Mouse (Mus musculus) heart, postnatal 0 days (tissue): ENCODE data around the gene Pkd1l3. TPM values are rescaled to one million over a fixed set of nuclear protein-coding genes. Genes with fewer than 3 reads are reported as not detected.

Source experiments
- ATAC-seq: fragments of 200-750 bp; cut with Nextera tagmentation; 2 replicates; pipeline ENCODE4 v1.8.0; 2017; ENCODE audit warnings: low read depth, moderate number of reproducible peaks, moderate library complexity; ENCODE audit not compliant: insufficient read depth
- DNase-seq: peaks from one replicate; pipeline ENCODE4 v3.0.0-alpha.2; 2016; ENCODE audit warnings: low spot score
- H3K27ac ChIP-seq: fragments of 300-500 bp; sonication (generic); 2 replicates; pipeline ENCODE4 v1.5.1; 2014; ENCODE audit warnings: low read depth, mild to moderate bottlenecking
- H3K27me3 ChIP-seq: fragments of 300-500 bp; sonication (generic); 2 replicates; pipeline ENCODE4 v1.6.1; 2014; ENCODE audit warnings: low read length, mixed read lengths; ENCODE audit not compliant: control insufficient read depth, insufficient read depth
- H3K36me3 ChIP-seq: fragments of 300-500 bp; sonication (generic); replicated peaks from 2 replicates; pipeline ENCODE4 v1.6.1; 2014; ENCODE audit warnings: low read length, mixed read lengths; ENCODE audit not compliant: control insufficient read depth, insufficient read depth
- H3K4me1 ChIP-seq: fragments of 300-500 bp; sonication (generic); 2 replicates; pipeline ENCODE4 v1.6.1; 2014; ENCODE audit warnings: antibody characterized with exemption; ENCODE audit not compliant: control insufficient read depth, insufficient read depth
- H3K4me2 ChIP-seq: fragments of 300-500 bp; sonication (generic); 2 replicates; pipeline ENCODE4 v1.6.1; 2014; ENCODE audit warnings: low read depth, mild to moderate bottlenecking, low read length, moderate library complexity
- H3K4me3 ChIP-seq: fragments of 300-500 bp; sonication (generic); 2 replicates; pipeline ENCODE4 v1.5.1; 2014; ENCODE audit warnings: low read depth, low read length
- H3K9ac ChIP-seq: fragments of 300-500 bp; sonication (generic); replicated peaks from 2 replicates; pipeline ENCODE4 v1.6.1; 2014; ENCODE audit warnings: low read depth, low read length, mixed read lengths
- H3K9me3 ChIP-seq: fragments of 300-500 bp; sonication (generic); replicated peaks from 2 replicates; pipeline ENCODE4 v1.6.1; 2016; ENCODE audit warnings: low read length; ENCODE audit not compliant: control insufficient read depth
- CTCF ChIP-seq: IDR thresholded peaks from 2 replicates; pipeline ENCODE4 v1.5.1; 2016; ENCODE audit warnings: antibody characterized with exemption, control low read depth, low read depth
- EP300 ChIP-seq: IDR thresholded peaks from 2 replicates; pipeline ENCODE4 v1.6.1; 2016; ENCODE audit warnings: antibody characterized with exemption, low read depth
- WGBS: fragments of 180-500 bp; shearing (Covaris S2); extraction: QIAGEN DNeasy Blood & Tissue Kit; methylation state at CpG from one replicate; pipeline ENCODE4 v1.1.7; 2014; 5-methylcytosine and 5-hydroxymethylcytosine counted together
- polyA plus RNA-seq: library from polyadenylated mRNA; unstranded; fragments of >200 nt; fragmentation: Nextera tagmentation; extraction: Ambion mirVana; gene quantifications from 2 replicates; pipeline ENCODE4 v1.2.1, GENCODE M21; 2015
- total RNA-seq: library from RNA; depleted of rRNA; stranded (reverse); fragments of >200 nt; gene quantifications from 2 replicates; pipeline ENCODE4 v1.2.3, GENCODE M21; 2014; ENCODE audit warnings: low replicate concordance

Gene Pkd1l3
- total and polyA plus RNA-seq, 2 experiments from 2014 or later, result 0.01 to 0.15 TPM

DNA sequence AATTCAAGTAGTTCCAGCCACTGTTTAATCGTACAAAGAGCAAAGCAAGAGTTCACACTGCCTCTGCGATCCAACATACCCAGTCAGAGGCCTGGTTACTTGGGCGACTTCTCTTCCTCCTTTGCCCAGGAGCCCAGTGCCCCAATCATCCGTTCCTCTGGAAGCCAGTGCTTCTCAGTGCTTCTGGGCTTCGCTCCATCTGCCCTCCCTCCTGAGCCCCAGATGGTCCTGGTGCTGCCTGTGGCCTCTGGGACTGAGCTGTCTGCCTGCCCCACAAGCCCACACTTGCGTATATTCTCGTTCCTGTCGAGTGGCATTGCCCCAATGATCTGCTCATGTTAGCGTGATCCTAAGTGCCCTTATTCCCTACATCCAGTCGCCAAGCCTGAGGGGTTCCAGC lies 36.5 kb downstream of the Pkd1l3 start:
- no peaks in the 10 kb centered on the region for H3K27me3 ChIP-seq
- no peak overlapping the region for H3K4me3 ChIP-seq
- TF ChIP-seq EP300 (no peak), CTCF (no peak)
- ATAC-seq (no peak), DNase-seq (no peak)
- H3K27ac ChIP-seq, result no peak overlapping the region
- no peak overlapping the region for H3K4me2 ChIP-seq
- H3K36me3 ChIP-seq, result no peaks in the 10 kb centered on the region
- WGBS, result 78% methylated on average over 10 of the region's 10 CpGs
- no peaks in the 10 kb centered on the region for H3K4me1 ChIP-seq
- H3K9ac ChIP-seq, result no peak overlapping the region
- no peaks in the 10 kb centered on the region for H3K9me3 ChIP-seq

DNA sequence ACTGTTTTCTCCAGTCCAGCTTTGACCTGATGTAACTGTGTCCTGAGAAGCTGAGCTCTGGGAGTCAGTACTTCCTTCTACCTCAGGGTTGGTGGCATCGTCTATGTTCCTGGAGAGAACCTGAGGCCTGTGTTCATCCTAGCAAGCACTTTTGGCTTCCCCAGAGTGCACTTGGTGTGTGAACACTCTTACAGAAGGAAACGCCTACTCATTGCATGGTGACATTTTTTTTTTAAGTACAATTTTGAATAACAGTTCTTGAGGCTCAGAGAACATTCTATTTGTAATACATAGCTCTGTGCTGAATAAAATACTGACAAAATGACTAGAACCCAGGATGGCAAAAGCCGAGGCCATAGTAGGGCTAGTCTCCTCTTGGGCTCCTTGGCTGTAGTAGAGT lies 42.5 kb downstream of the Pkd1l3 start:
- ATAC-seq, result no peak
- no peak for TF ChIP-seq EP300

DNA sequence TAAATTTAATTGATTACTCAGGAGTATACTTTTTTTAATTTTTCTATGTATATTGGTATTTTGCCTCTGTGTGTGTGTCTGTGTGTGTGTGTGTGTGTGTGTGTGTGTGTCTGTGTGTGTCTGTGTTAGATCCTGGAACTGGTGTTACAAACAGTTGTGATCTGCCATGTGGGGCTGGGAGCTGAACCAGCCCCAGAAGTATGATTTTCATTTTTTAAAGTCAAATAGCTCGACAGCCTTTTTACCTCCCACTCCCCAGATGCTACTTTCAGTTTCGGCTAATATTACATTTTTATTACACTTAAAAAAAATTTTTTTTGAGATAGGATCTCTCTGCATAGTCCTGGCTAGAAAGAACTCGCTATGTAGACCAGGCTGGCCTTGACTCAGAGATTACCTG lies 48.0 kb downstream of the Pkd1l3 start:
- 79% methylated on average over 3 of the region's 3 CpGs for WGBS

More for the DNA sequence above, 42.5 kb downstream of the Pkd1l3 start:
- H3K9me3 ChIP-seq, result no peaks in the 10 kb centered on the region
- no peaks in the 10 kb centered on the region for H3K27me3 ChIP-seq
- H3K4me3 ChIP-seq, result no peak overlapping the region
- H3K27ac ChIP-seq, result no peak overlapping the region
- H3K4me2 ChIP-seq, result no peak overlapping the region
- WGBS, result 73% methylated on average over 3 of the region's 3 CpGs
- DNase-seq, result no peak
- H3K4me1 ChIP-seq, result no peaks in the 10 kb centered on the region
- no peak overlapping the region for H3K9ac ChIP-seq
- no peaks in the 10 kb centered on the region for H3K36me3 ChIP-seq

DNA sequence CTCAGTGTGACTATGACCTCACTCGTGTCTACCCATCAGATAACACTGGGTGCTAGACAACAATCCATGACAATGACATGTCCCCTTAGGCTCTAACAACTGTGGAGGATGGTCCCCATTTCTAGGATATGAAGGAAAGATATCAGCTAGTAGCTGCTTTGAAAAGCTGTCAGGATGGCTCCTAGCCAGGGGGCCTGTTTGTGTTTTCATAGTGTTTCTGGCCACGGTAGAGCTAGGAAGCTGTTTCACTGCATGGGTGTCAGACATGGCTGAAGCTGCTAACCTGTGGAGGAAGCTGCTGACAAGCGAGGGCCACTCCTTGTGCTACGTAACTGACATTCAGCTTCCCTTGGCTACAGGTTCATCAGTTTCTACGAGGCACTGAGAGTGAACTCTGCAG lies 52.3 kb downstream of the Pkd1l3 start:
- Histone ChIP-seq H3K4me1 (no peaks in the 10 kb centered on the region), H3K9me3 (no peaks in the 10 kb centered on the region), H3K27me3 (no peaks in the 10 kb centered on the region), H3K4me2 (no peak overlapping the region), H3K9ac (no peak overlapping the region), H3K4me3 (no peak overlapping the region), H3K36me3 (peaks cover 38% of the 10 kb centered on the region), H3K27ac (no peak overlapping the region)
- DNase-seq (no peak), ATAC-seq (no peak)
- TF ChIP-seq EP300, result no peak
- TF ChIP-seq CTCF, result no peak
- WGBS, result 57% methylated on average over 5 of the region's 5 CpGs

More for the DNA sequence above, 48.0 kb downstream of the Pkd1l3 start:
- Histone ChIP-seq H3K4me2 (no peak overlapping the region), H3K9ac (no peak overlapping the region), H3K27me3 (no peaks in the 10 kb centered on the region), H3K4me1 (no peaks in the 10 kb centered on the region), H3K4me3 (no peak overlapping the region), H3K27ac (no peak overlapping the region), H3K36me3 (peaks cover 8% of the 10 kb centered on the region), H3K9me3 (no peaks in the 10 kb centered on the region)
- ATAC-seq (no peak), DNase-seq (no peak)
- no peak for TF ChIP-seq CTCF
- no peak for TF ChIP-seq EP300

DNA sequence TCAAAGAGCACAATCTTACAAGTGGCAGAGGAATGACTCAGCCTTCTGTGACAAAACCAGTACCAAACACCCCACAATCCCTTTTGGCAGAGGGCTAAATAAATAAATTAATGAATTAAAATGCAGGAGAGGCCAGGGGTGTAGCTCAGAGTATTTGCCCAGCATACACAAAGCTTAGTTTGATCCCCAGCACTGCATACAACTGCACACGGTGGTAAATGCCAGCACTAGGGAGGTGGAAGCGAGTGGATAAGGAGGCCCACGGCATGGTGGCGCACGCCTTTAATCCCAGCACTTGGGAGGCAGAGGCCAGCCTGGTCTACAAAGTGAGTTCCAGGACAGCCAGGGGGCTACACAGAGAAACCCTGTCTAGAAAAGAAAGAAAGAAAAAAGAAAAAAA lies 58.3 kb downstream of the Pkd1l3 start:
- Histone ChIP-seq H3K4me3 (no peak overlapping the region), H3K4me2 (no peak overlapping the region), H3K9me3 (no peaks in the 10 kb centered on the region), H3K27ac (no peak overlapping the region), H3K4me1 (no peaks in the 10 kb centered on the region), H3K36me3 (peaks cover 87% of the 10 kb centered on the region), H3K9ac (no peak overlapping the region), H3K27me3 (no peaks in the 10 kb centered on the region)
- TF ChIP-seq EP300, result no peak
- no peak for TF ChIP-seq CTCF
- no peak for DNase-seq
- 87% methylated on average over 5 of the region's 5 CpGs for WGBS
- no peak for ATAC-seq

DNA sequence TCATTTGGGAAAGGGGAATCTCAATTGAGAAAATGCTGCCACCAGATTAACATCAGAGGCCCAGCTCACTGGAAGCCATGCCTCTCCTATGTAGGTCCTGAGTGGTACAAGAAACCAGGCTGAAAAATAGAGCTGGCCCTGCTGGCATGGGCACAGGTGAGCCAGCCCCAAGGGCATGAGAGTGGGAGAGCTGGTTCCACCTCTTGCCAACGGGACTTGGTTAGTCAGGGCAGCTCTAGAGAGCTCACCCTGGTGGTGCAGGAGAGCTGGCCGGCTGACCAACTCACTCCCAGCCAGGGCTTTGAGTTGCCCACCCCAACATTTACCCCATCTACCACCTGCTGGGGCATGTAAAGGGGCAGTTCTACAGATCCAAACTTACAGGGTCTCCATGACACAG lies 59.3 kb downstream of the Pkd1l3 start:
- Histone ChIP-seq H3K27ac (no peak overlapping the region), H3K4me2 (no peak overlapping the region), H3K9ac (no peak overlapping the region), H3K4me3 (no peak overlapping the region), H3K9me3 (no peaks in the 10 kb centered on the region), H3K27me3 (no peaks in the 10 kb centered on the region), H3K36me3 (peaks cover 93% of the 10 kb centered on the region), H3K4me1 (no peaks in the 10 kb centered on the region)
- DNase-seq (no peak), ATAC-seq (no peak)
- 83% methylated on average over 2 of the region's 2 CpGs for WGBS
- no peak for TF ChIP-seq EP300
- TF ChIP-seq CTCF, result no peak
